Mouse (Mus musculus): ENCODE measurements around the gene Spg7. TPM values are rescaled to one million over a fixed set of nuclear protein-coding genes. Genes with fewer than 3 reads are reported as not detected.

Spg7 gene
- total RNA-seq (2023): 10 to 100 TPM; 64.1 to 68.2 TPM

GRCm38 (mm10) chr8:123062721-123063120 is at the start of gene Spg7:
Gene Spg7 (plus strand): TSS chr8:123062942.

GRCm38 (mm10) chr8:123042158-123042973 is 20.4 kb upstream of the Spg7 start, which contains the start of gene Ankrd11:
Gene Ankrd11 (minus strand): TSS chr8:123042277.

GRCm38 (mm10) chr8:123101735-123102685 is 39.3 kb downstream of the Spg7 start, which contains the start of gene Rpl13:
Gene Rpl13 (plus strand): TSS chr8:123102350.

GRCm38 (mm10) chr8:123117127-123117731 is 54.5 kb downstream of the Spg7 start, which contains the start of gene Cpne7:
Gene Cpne7 (plus strand): TSS chr8:123117374.

Other genes with a start within 250 kb of the Spg7 start
- gene Cdh15, start 215.0 kb upstream of the Spg7 start, total RNA-seq (2023): under 1 TPM in 1 of 2 experiments, not detected in 1; 0.20 TPM
- 100 to 1,000 TPM; 315 to 332 TPM for gene Ankrd11, start 20.7 kb upstream of the Spg7 start, total RNA-seq (2023)
- gene Rpl13, start 39.4 kb downstream of the Spg7 start, total RNA-seq (2023): 1,000 to 10,000 TPM; 1,793 to 1,834 TPM
- gene Cpne7, start 54.4 kb downstream of the Spg7 start, total RNA-seq (2023): 1 to 10 TPM; 2.4 to 4.4 TPM
- gene Sult5a1, start 95.4 kb downstream of the Spg7 start, total RNA-seq (2023): not detected
- gene Dpep1, start 123.3 kb downstream of the Spg7 start, total RNA-seq (2023): not detected
- gene Chmp1a, start 149.8 kb downstream of the Spg7 start, total RNA-seq (2023): 10 to 100 TPM; 66.2 to 94.1 TPM
- not detected for gene Spata33, start 149.9 kb downstream of the Spg7 start, total RNA-seq (2023)
- gene Cdk10, start 161.9 kb downstream of the Spg7 start, total RNA-seq (2023): 10 to 100 TPM; 56.3 to 72.4 TPM
- 10 to 100 TPM; 10.6 to 14.3 TPM for gene Spata2l, start 173.3 kb downstream of the Spg7 start, total RNA-seq (2023)
- gene Zfp276, start 191.3 kb downstream of the Spg7 start, total RNA-seq (2023): 10 to 100 TPM; 35.2 to 40.2 TPM
- 10 to 100 TPM; 31.2 to 33.0 TPM for gene Vps9d1, start 191.4 kb downstream of the Spg7 start, total RNA-seq (2023)

Data from T-cell, adult 66 days (primary cell).